Mouse (Mus musculus) forebrain, embryonic 10.5 days (tissue): Measurements from ENCODE around the gene Tmem102. TPM values are rescaled to one million over a fixed set of nuclear protein-coding genes. Genes with fewer than 3 reads are reported as not detected.

ENCODE experiments used
- DNase-seq: peaks from one replicate; pipeline ENCODE4 v3.0.0-alpha.2; 2017; ENCODE audit warnings: low spot score; ENCODE audit errors: extremely low spot score
- H3K27ac ChIP-seq: fragments of 300-500 bp; sonication (generic); 2 replicates; pipeline ENCODE4 v1.5.1; 2016; ENCODE audit warnings: mild to moderate bottlenecking
- H3K27me3 ChIP-seq: fragments of 300-500 bp; sonication (generic); 2 replicates; pipeline ENCODE4 v1.6.1; 2016; ENCODE audit warnings: mild to moderate bottlenecking; ENCODE audit not compliant: poor library complexity, severe bottlenecking
- H3K36me3 ChIP-seq: fragments of 300-500 bp; sonication (generic); replicated peaks from 2 replicates; pipeline ENCODE4 v1.6.1; 2016; ENCODE audit warnings: mild to moderate bottlenecking, moderate library complexity
- H3K4me1 ChIP-seq: fragments of 300-500 bp; sonication (generic); 2 replicates; pipeline ENCODE4 v1.6.1; 2016
- H3K4me3 ChIP-seq: fragments of 300-500 bp; sonication (generic); 2 replicates; pipeline ENCODE4 v1.5.1; 2016; ENCODE audit warnings: mild to moderate bottlenecking, moderate library complexity
- H3K9me3 ChIP-seq: fragments of 300-500 bp; sonication (generic); 2 replicates; pipeline ENCODE4 v1.6.1; 2016; ENCODE audit warnings: mild to moderate bottlenecking, moderate library complexity
- WGBS: fragments of 180-500 bp; shearing (Covaris S2); methylation state at CpG from one replicate; pipeline ENCODE4 v1.1.7; 2016; 5-methylcytosine and 5-hydroxymethylcytosine counted together
- polyA plus RNA-seq: library from polyadenylated mRNA; unstranded; fragments of >200 nt; fragmentation: Nextera tagmentation; extraction: Ambion mirVana; gene quantifications from 2 replicates; pipeline ENCODE4 v1.2.1, GENCODE M21; 2016

Gene Tmem102
- polyA plus RNA-seq = 0.71 and 0.95 TPM in 2 replicates

DNA sequence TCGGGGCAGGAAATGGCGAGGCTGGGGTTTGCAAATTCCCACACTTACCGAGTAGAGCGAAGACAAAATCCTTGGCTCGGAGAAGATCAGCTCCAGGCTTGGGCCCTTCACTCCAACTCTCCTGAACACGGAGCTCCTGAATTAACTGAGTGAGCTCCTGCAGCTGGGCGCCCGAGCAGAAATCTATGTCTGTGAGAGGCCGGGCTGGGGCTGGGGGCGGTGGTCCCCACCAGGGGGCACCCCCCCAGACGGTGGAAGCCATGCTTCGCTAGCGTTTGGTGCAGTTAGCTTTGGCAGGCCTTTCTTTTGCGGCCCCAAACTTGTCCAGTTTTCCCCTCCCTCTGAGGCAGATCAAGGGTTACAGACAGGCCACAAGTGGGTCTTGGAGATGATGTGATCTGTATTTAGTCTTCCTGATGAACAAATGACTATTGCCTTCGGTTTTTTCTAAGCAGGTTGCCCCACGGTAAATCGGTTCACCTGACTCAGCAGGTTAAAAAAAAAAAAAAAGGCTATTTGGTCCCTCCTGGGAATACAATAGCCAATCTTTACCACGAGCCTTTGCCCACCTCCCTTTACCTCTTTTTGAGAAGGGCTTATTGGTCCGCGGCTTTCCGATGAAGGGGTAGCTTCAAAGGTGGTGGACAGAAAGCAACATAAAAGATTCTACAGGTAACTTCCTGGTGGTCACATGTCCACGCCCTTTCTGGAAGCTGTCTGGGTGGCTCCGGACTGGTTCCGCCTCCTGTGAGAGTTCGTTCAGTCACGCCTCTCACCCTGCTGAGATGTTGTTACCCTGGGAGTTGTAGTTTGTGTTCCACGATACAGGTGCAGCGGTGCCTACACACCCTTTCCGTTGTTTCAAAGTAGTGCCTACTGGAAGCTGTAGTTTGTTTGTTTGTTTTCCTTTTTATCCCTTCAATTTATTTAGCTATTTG is at the start of gene Tmem102:
Gene Tmem102 (minus strand): TSS at position 653 of the 938 bp plus-strand sequence.
- Histone ChIP-seq H3K9me3 (peaks cover 5% of the 10 kb centered on the region; the same call in 1 of the 2 replicates), H3K4me3 (peak within 1 kb of the TSS; percentile 58), H3K27me3 (peaks cover 79% of the 10 kb centered on the region), H3K4me1 (peaks cover 54% of the 10 kb centered on the region), H3K36me3 (no peaks in the 10 kb centered on the region), H3K27ac (peak within 1 kb of the TSS; percentile 20; the same call in 1 of the 2 replicates)
- DNase-seq = no peak
- WGBS = 5% methylated on average over 29 of the region's 29 CpGs

DNA sequence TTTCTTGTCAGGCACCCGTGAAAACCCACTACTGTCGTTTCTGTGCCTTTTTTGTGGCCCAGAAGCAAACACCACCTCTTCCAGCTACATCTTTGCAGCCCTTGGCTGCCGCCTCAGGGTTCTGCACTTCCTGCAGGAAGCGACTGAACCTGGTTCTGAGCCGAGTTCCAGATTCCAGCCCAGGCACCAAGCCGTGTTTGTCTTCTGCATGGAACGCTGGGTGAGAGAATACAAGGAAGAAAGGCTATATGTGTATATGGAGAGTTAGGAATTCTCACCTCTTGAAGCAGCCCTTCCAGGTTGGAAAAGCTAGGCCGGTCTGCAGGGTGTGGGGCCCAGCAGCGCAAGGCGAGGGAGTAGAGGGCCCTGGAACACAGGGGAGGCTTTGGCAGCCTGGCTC is 49.3 kb upstream of the Tmem102 start:
- WGBS = 88% methylated on average over 10 of the region's 10 CpGs
- peak overlapping the region; percentile 72 for H3K27ac ChIP-seq

DNA sequence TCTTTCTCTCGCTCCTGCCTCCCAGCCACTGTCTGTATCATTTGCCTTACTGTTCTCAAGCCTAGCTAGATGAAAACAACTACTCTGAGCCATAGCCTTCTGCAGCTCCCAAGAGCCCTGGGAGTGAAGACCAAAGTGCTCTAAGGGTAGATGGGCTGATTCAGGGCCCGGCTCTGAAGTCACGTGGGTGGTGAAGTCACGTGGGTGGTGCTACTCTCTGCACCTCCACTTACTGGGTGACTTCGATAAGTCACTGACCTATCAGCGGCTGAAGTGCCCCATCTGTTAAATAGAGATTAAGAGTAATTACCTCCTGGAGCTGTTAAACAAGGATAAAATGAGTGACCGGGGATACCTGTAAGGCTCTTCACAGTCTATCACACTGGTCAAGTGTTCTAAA is 48.6 kb upstream of the Tmem102 start:
- no peak overlapping the region for H3K4me3 ChIP-seq
- peaks cover 39% of the 10 kb centered on the region for H3K4me1 ChIP-seq
- WGBS = 80% methylated on average over 7 of the region's 7 CpGs
- no peaks in the 10 kb centered on the region for H3K9me3 ChIP-seq
- H3K27me3 ChIP-seq = peaks cover 36% of the 10 kb centered on the region
- no peak for DNase-seq
- H3K36me3 ChIP-seq = peaks cover 40% of the 10 kb centered on the region
- peak overlapping the region; percentile 56 for H3K27ac ChIP-seq

More for the DNA sequence above, 49.3 kb upstream of the Tmem102 start:
- Histone ChIP-seq H3K4me3 (peak overlapping the region; percentile 23; the same call in 1 of the 2 replicates), H3K27me3 (peaks cover 43% of the 10 kb centered on the region), H3K9me3 (no peaks in the 10 kb centered on the region), H3K4me1 (peaks cover 39% of the 10 kb centered on the region), H3K36me3 (peaks cover 33% of the 10 kb centered on the region)
- no peak for DNase-seq

DNA sequence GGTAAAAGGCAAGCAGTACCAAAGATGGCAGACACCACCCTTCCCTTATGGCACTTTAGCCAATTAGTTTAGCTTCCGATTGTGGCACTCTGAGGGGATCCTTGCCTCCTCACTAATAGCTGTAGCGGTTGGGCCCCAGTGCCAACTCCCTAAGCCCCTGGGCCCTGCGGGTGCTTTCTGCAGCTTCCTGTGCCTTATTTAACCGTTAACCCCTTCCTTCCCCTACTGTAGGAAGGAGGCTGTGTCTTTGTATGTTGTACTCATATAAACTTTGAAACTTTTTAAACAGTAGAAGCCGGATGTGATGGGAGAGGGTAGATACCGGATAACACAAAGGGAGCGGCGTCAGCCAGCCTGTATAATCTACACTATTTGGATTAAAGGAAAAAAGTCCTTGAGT is 45.3 kb upstream of the Tmem102 start:
- H3K27ac ChIP-seq = no peak overlapping the region
- H3K27me3 ChIP-seq = peaks cover 3% of the 10 kb centered on the region; the same call in 1 of the 2 replicates

DNA sequence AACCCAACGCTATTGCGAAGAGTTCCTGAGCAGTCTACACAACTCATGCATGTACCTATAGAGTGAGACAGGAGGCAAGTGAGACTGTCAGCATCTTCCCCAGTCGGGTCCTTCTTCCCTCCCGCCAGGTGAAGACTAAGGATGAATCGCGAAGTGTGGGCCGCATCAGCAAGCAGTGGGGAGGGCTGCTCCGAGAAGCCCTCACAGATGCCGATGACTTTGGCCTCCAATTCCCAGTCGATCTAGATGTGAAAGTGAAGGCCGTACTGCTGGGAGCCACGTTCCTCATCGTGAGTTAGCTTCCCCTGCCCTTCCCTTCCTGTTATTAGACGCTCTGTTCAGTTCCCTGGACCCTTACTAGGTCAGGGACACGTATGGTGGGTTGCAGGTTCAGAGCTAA is 44.5 kb upstream of the Tmem102 start:
- Histone ChIP-seq H3K4me1 (peaks cover 56% of the 10 kb centered on the region), H3K9me3 (no peaks in the 10 kb centered on the region), H3K4me3 (no peak overlapping the region), H3K36me3 (peaks cover 55% of the 10 kb centered on the region), H3K27me3 (no peaks in the 10 kb centered on the region), H3K27ac (no peak overlapping the region)
- DNase-seq = no peak
- 92% methylated on average over 15 of the region's 15 CpGs for WGBS

More for the DNA sequence above, 45.3 kb upstream of the Tmem102 start:
- Histone ChIP-seq H3K36me3 (peaks cover 55% of the 10 kb centered on the region), H3K9me3 (no peaks in the 10 kb centered on the region), H3K4me3 (no peak overlapping the region), H3K4me1 (peaks cover 57% of the 10 kb centered on the region)
- 83% methylated on average over 8 of the region's 8 CpGs for WGBS
- DNase-seq = no peak

DNA sequence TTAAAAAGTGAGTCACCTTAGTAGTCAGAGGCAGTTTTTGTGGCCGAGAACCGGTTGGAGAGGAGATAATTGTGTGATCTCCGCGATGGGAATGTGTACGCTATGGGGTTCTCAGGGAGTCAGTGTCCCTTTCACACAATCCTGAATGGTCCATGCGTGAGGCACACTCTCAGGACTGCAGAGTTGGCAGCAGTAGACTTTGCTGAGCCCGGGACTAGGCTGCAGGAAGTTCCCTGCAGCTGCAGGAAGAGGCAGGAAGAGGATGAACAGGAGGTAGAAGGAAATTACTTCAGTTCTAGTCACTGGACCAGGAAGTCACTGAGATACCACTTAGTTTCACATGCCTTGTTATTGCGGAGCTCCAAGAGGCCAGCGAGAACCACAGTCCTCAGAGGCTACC is 43.7 kb upstream of the Tmem102 start:
- 88% methylated on average over 9 of the region's 9 CpGs for whole genome bisulfite sequencing
- H3K4me3 ChIP-seq = no peak overlapping the region

DNA sequence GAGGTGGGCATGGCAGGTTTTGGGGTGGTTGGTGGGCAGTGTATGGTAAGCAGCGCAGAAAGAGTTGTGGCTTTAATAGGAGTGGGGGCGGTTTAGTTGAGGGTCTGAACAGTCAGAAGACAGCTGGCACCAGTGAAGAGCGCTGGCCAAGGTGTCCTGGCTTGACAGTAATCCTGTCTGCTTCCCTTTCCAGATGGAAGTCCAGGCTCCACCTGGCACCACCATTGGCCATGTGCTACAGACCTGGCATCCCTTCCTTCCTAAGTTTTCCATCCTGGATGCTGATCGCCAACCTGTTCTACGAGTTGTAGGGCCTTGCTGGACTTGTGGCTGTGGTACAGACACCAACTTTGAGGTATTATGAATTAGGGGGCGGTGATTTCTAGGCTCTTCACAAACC is 42.6 kb upstream of the Tmem102 start:
- Histone ChIP-seq H3K36me3 (peaks cover 55% of the 10 kb centered on the region), H3K4me3 (peak overlapping the region; percentile 82; the same call in 1 of the 2 replicates), H3K27me3 (no peaks in the 10 kb centered on the region), H3K27ac (peak overlapping the region; percentile 97; the same call in 1 of the 2 replicates), H3K9me3 (no peaks in the 10 kb centered on the region), H3K4me1 (peaks cover 45% of the 10 kb centered on the region)
- WGBS = 96% methylated on average over 6 of the region's 6 CpGs
- no peak for DNase-seq

More for the DNA sequence above, 43.7 kb upstream of the Tmem102 start:
- Histone ChIP-seq H3K9me3 (no peaks in the 10 kb centered on the region), H3K27me3 (no peaks in the 10 kb centered on the region), H3K4me1 (peaks cover 56% of the 10 kb centered on the region), H3K27ac (no peak overlapping the region), H3K36me3 (peaks cover 55% of the 10 kb centered on the region)
- no peak for DNase-seq

DNA sequence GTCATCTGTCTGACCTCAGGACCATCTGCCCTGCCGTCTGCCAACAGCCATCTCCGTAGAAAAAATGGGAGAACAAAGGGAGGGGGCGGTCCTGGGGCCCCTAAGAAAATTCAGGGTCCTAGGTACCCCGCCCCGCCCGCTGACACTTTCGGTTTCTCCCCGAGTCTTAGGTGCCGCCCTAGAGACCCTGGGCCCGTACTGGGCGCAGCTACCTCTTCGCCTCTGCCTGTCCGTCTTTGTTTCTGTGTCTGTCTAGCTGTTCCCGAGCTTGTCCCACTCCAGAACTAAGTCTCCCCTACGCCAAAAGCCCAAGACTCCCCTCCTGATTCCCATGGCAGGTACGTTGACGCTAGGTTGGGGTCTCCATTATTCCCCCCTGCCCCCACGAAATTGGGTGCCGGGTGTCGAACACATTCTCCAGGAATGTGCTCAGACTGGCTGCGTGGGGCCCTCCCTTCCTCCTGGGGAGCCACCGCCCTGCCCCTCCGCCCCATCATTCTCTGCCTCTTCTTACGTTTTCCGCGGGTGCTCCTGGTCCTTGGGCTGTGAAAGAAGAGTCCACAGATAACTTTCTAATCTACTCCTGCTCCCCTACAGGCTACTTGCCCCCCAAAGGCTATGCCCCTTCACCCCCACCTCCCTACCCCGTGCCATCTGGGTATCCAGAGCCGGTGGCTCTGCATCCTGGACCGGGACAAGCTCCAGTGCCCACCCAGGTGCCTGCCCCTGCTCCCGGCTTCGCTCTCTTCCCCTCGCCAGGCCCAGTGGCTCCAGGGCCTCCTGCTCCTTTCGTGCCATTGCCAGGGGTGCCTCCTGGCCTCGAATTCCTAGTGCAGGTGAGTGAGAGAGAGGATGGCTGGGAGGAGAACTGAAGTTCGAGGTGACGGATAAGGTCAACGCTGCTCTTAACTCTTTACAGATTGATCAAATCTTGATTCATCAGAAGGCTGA is 41.6 kb upstream of the Tmem102 start:
- H3K27ac ChIP-seq = peak overlapping the region; percentile 97
- H3K4me1 ChIP-seq = peaks cover 43% of the 10 kb centered on the region
- DNase-seq = no peak
- H3K4me3 ChIP-seq = peak overlapping the region; percentile 82
- peaks cover 45% of the 10 kb centered on the region for H3K36me3 ChIP-seq
- H3K9me3 ChIP-seq = no peaks in the 10 kb centered on the region
- WGBS = 11% methylated on average over 37 of the region's 37 CpGs
- no peaks in the 10 kb centered on the region for H3K27me3 ChIP-seq

DNA sequence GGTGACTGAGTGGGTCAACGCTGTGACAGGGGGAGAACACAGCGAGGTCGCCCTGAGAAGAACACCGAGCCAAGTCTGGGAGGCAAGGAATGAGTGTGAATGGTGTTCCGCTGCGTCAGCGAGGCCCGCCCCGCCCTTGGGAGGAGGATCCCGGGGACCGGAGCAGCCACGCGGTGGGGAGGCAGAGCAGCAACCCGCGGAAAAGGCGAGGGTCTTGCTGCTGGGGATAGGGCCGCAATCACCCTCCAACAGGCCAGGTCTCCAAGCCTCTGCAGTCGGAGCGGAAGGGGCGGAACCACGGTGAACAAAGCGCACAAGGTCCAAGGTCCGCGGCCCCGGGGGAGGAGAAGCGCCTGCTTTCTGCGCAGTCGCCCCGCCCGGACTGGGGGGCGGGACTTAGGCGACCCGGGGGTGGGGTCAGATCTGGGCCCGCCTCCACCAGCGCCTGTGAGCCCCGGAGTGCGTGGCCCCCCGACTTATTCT is 40.8 kb upstream of the Tmem102 start, which contains the start of gene Plscr3:
Gene Plscr3 (plus strand): TSS at position 179 of the 483 bp plus-strand sequence.
- WGBS = under 1% methylated on average over 37 of the region's 38 CpGs
- no peaks in the 10 kb centered on the region for H3K9me3 ChIP-seq
- H3K36me3 ChIP-seq = peaks cover 37% of the 10 kb centered on the region
- no peaks in the 10 kb centered on the region for H3K27me3 ChIP-seq
- DNase-seq = peak; percentile 95
- H3K4me3 ChIP-seq = peak within 1 kb of the TSS; percentile 82
- H3K27ac ChIP-seq = peak within 1 kb of the TSS; percentile 97
- H3K4me1 ChIP-seq = peaks cover 41% of the 10 kb centered on the region

DNA sequence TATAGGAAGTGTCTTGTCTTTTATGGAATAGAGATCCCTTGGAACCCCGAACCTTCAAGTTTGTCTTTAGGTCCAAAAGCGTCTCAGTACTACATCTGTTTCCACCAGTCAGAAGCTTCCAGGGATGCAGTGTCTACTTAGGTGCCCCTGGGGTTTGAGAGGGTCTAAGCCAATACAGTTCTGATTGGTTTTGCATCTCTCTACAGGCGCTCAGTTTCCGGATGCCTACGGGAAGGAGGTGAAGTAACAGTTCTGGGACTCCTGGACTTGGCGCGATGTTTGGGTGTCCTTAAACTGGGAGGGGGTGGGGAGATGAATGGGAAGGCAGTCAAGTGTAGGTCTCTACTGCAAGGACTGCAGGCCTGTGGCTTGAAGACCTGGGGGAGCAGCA is 33.3 kb upstream of the Tmem102 start:
- DNase-seq = no peak
- H3K27ac ChIP-seq = peak overlapping the region; percentile 87
- H3K36me3 ChIP-seq = peaks cover 4% of the 10 kb centered on the region
- H3K9me3 ChIP-seq = no peaks in the 10 kb centered on the region
- WGBS = 4% methylated on average over 7 of the region's 7 CpGs
- H3K27me3 ChIP-seq = peaks cover 33% of the 10 kb centered on the region
- peaks cover 59% of the 10 kb centered on the region for H3K4me1 ChIP-seq
- peak overlapping the region; percentile 75 for H3K4me3 ChIP-seq

DNA sequence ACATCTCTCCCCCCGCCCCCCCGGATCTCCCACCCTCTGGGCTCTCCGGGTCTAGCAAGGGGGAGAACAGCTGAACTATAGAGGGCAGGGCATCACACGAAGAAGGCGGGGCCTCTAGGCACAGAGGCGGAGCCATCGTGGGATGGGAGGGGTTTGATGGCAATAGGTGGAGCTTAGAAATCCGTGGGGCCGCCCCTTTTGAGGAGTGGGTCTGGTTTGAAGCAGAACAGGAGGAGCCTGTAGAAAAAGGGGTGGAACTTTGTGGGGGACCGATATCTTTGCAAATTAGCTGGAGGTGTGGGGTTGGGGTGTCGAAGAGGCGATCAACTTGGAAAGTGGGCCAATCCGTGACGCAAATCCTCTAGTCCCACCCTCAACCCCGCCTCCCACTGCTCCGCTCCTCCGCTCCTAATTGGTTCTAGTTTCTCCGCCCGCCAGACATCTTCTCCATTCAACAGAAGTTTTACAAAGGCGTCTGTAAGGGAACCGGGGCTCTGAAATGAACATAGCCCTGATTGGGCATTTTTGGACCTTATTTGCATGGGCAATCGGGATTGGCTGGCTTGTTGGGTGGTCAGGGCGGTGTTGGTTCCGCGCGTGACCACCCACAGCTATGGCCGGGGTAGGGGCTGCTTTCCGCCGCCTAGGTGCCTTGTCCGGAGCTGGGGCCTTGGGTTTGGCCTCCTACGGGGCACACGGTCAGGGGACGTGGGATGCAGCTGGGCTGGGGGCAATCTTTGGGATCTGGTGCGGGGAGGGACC is 32.7 kb upstream of the Tmem102 start, which contains the start of gene Tmem256:
Gene Tmem256 (plus strand): TSS at position 563 of the 762 bp plus-strand sequence.
- Histone ChIP-seq H3K4me1 (peaks cover 62% of the 10 kb centered on the region), H3K36me3 (peaks cover 10% of the 10 kb centered on the region), H3K9me3 (no peaks in the 10 kb centered on the region), H3K27ac (peak within 1 kb of the TSS; percentile 87), H3K4me3 (peak within 1 kb of the TSS; percentile 75), H3K27me3 (peaks cover 39% of the 10 kb centered on the region)
- DNase-seq = peak; percentile 96
- under 1% methylated on average over 34 of the region's 34 CpGs for WGBS
